Mouse (Mus musculus) megakaryocyte, embryonic 14.5 days (primary cell): ENCODE measurements around the gene Trio.

Experiments used
- FLI1 ChIP-seq: IDR thresholded peaks from 2 replicates; pipeline ENCODE4 v1.6.1; 2012; ENCODE audit warnings: low read length, inconsistent platforms, mixed read lengths
- GATA1 ChIP-seq: IDR thresholded peaks from 3 replicates; pipeline ENCODE4 v1.6.1; 2012; ENCODE audit warnings: mixed read lengths, low read length, inconsistent platforms, borderline replicate concordance

DNA sequence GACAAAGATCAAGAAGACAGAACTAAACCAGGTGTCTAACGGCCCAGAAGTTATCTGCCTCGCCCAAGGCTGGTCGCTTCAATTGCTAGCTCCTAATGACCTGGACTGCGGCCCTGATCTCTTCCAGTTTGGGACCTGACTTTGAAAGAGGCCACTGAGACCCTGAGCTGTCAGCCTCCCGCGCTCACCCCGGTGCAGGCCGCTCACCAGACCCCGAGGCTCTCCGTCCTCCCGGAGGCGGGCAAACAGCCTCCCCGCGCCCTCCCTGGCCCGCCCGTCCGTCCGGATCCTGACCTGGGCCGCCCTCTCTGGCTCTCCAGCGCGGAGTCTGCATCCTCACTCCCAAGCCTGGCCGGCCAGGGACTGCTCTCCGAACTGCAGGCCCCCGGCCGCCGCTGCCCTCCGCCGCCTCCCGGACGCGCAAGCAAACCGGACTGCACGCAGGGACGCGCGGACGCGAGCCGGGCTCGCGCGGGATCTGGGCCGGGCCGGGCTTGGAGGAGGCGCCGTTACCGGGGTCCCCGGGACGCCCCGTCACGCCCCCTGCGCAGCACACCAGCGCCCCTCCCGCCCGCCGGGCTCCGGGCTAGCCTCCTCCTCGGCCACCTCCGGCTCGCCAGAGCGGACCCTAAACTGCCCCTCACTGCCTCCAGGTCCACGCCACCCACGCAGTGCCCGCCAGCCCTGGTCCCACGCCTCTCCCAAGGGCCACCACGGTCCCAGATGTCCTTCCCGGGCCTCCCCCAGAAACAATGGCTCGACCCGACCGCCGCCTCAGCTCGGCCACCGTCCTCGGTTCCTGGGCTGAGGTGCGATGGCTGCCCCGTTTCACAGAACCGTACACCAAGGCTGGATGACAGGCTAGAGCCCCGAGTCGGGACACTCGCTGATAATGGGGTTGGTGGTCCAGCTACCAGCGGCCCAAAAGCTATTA lies 1.4 kb downstream of the Trio start:
- TF ChIP-seq GATA1 (no peak), FLI1 (no peak)
